Mouse (Mus musculus) right cerebral cortex, postnatal 10 days (tissue): ENCODE results near the gene Phldb2.

Source experiments
- DNase-seq, 2 experiments: peaks; one replicate each; pipeline ENCODE4 v3.0.0; 2021; ENCODE audit warnings: low spot score in 2 of 2

Gene Phldb2

GRCm38 (mm10) chr16:45893796-45894195 lies 59.6 kb downstream of the Phldb2 start:
- no peak for DNase-seq

- no peak for DNase-seq
Measured at GRCm38 (mm10) chr16:45892928-45893327, 60.5 kb downstream of the Phldb2 start.

- no peak for DNase-seq
Measured at GRCm38 (mm10) chr16:45890471-45891200, 62.8 kb downstream of the Phldb2 start.

GRCm38 (mm10) chr16:45889636-45890035 lies 63.8 kb downstream of the Phldb2 start:
- DNase-seq, result no peak

GRCm38 (mm10) chr16:45886599-45886998 lies 66.8 kb downstream of the Phldb2 start:
- DNase-seq, result no peak

GRCm38 (mm10) chr16:45884194-45884593 lies 69.2 kb downstream of the Phldb2 start:
- DNase-seq, result no peak

- no peak for DNase-seq
Measured at GRCm38 (mm10) chr16:45881177-45881832, 72.1 kb downstream of the Phldb2 start.

- no peak for DNase-seq
Measured at GRCm38 (mm10) chr16:45880101-45880751, 73.2 kb downstream of the Phldb2 start.

GRCm38 (mm10) chr16:45877739-45878138 lies 75.7 kb downstream of the Phldb2 start:
- no peak for DNase-seq

- DNase-seq, result peak; percentile 41 to 54
Measured at GRCm38 (mm10) chr16:45877171-45877570, 76.2 kb downstream of the Phldb2 start.

- no peak for DNase-seq
Measured at GRCm38 (mm10) chr16:45873397-45873796, 80.0 kb downstream of the Phldb2 start.

- DNase-seq, result no peak
Measured at GRCm38 (mm10) chr16:45871286-45871976, 82.0 kb downstream of the Phldb2 start.

- no peak for DNase-seq
Measured at GRCm38 (mm10) chr16:45870651-45871050, 82.7 kb downstream of the Phldb2 start.

GRCm38 (mm10) chr16:45869044-45869443 lies 84.4 kb downstream of the Phldb2 start:
- DNase-seq, result no peak

- DNase-seq, result no peak
Measured at GRCm38 (mm10) chr16:45857277-45857863, 96.0 kb downstream of the Phldb2 start.

GRCm38 (mm10) chr16:45854499-45854898 lies 98.9 kb downstream of the Phldb2 start:
- DNase-seq, result no peak

- DNase-seq, result no peak
Measured at GRCm38 (mm10) chr16:45849045-45849444, 104.4 kb downstream of the Phldb2 start.

- DNase-seq, result no peak
Measured at GRCm38 (mm10) chr16:45844875-45845274, 108.5 kb downstream of the Phldb2 start.

GRCm38 (mm10) chr16:45844049-45844780 lies 109.2 kb downstream of the Phldb2 start:
- peak; percentile 67 to 69 for DNase-seq

- DNase-seq, result no peak
Measured at GRCm38 (mm10) chr16:45843351-45843891, 110.0 kb downstream of the Phldb2 start.

GRCm38 (mm10) chr16:45842440-45842839 lies 111.0 kb downstream of the Phldb2 start:
- DNase-seq, result no peak
